Mouse (Mus musculus) intestine, postnatal 0 days (tissue): Measurements from ENCODE around the gene Tecpr2. TPM values are rescaled to one million over a fixed set of nuclear protein-coding genes. Genes with fewer than 3 reads are reported as not detected.

Source experiments
- ATAC-seq: fragments of 200-750 bp; cut with Nextera tagmentation; 2 replicates; pipeline ENCODE4 v1.8.0; 2017; ENCODE audit warnings: mild to moderate bottlenecking, moderate TSS enrichment, moderate library complexity
- H3K27ac ChIP-seq: fragments of 300-500 bp; sonication (generic); 2 replicates; pipeline ENCODE4 v1.5.1; 2014; ENCODE audit warnings: mild to moderate bottlenecking, low read depth, low read length, moderate library complexity
- H3K27me3 ChIP-seq: fragments of 300-500 bp; sonication (generic); replicated peaks from 2 replicates; pipeline ENCODE4 v1.6.1; 2014; ENCODE audit warnings: low read length, mixed read lengths; ENCODE audit not compliant: control insufficient read depth, insufficient read depth
- H3K36me3 ChIP-seq: fragments of 300-500 bp; sonication (generic); 2 replicates; pipeline ENCODE4 v1.6.1; 2014; ENCODE audit warnings: mild to moderate bottlenecking, moderate library complexity; ENCODE audit not compliant: control insufficient read depth, insufficient read depth
- H3K4me1 ChIP-seq: fragments of 300-500 bp; sonication (generic); replicated peaks from 2 replicates; pipeline ENCODE4 v1.6.1; 2014; ENCODE audit warnings: antibody characterized with exemption, low read length, mixed read lengths; ENCODE audit not compliant: control insufficient read depth, insufficient read depth
- H3K4me2 ChIP-seq: fragments of 300-500 bp; sonication (generic); replicated peaks from 2 replicates; pipeline ENCODE4 v1.6.1; 2014; ENCODE audit warnings: low read depth, mild to moderate bottlenecking, moderate library complexity
- H3K4me3 ChIP-seq: fragments of 300-500 bp; sonication (generic); 2 replicates; pipeline ENCODE4 v1.5.1; 2014; ENCODE audit warnings: low read depth, low read length
- H3K9ac ChIP-seq: fragments of 300-500 bp; sonication (generic); 2 replicates; pipeline ENCODE4 v1.6.1; 2014; ENCODE audit warnings: mild to moderate bottlenecking, low read depth, low read length
- H3K9me3 ChIP-seq: fragments of 300-500 bp; sonication (generic); 2 replicates; pipeline ENCODE4 v1.6.1; 2016; ENCODE audit warnings: mixed run types; ENCODE audit not compliant: control insufficient read depth
- CTCF ChIP-seq: sonication (generic); IDR thresholded peaks from 2 replicates; pipeline ENCODE4 v1.5.1; 2016; ENCODE audit warnings: low read depth, mild to moderate bottlenecking, control low read depth, antibody characterized with exemption, moderate library complexity
- WGBS: fragments of 180-500 bp; shearing (Covaris S2); extraction: QIAGEN DNeasy Blood & Tissue Kit; methylation state at CpG from one replicate; pipeline ENCODE4 v1.1.7; 2014; 5-methylcytosine and 5-hydroxymethylcytosine counted together
- polyA plus RNA-seq: library from polyadenylated mRNA; unstranded; fragments of >200 nt; fragmentation: Nextera tagmentation; extraction: Ambion mirVana; gene quantifications from 2 replicates; pipeline ENCODE4 v1.2.1, GENCODE M21; 2015

Gene Tecpr2
- polyA plus RNA-seq, 1 experiment from 2014 or later: 1.3 TPM

- no peaks in the 10 kb centered on the region for H3K4me1 ChIP-seq
- H3K9me3 ChIP-seq: no peaks in the 10 kb centered on the region
- H3K4me3 ChIP-seq: no peak overlapping the region
- no peaks in the 10 kb centered on the region for H3K27me3 ChIP-seq
- no peaks in the 10 kb centered on the region for H3K36me3 ChIP-seq
- ATAC-seq: no peak
- 97% methylated on average over 2 of the region's 2 CpGs for WGBS
- no peak overlapping the region for H3K9ac ChIP-seq
- no peak overlapping the region for H3K27ac ChIP-seq
- no peak overlapping the region for H3K4me2 ChIP-seq
- TF ChIP-seq CTCF: no peak
Measured at GRCm38 (mm10) chr12:111019086-111019485, 130.0 kb downstream of the Tecpr2 start.

GRCm38 (mm10) chr12:111021138-111021537, 132.1 kb downstream of the Tecpr2 start:
- Histone ChIP-seq H3K27ac (no peak overlapping the region), H3K4me1 (no peaks in the 10 kb centered on the region), H3K27me3 (no peaks in the 10 kb centered on the region), H3K36me3 (no peaks in the 10 kb centered on the region), H3K4me2 (no peak overlapping the region), H3K9ac (no peak overlapping the region), H3K9me3 (no peaks in the 10 kb centered on the region), H3K4me3 (no peak overlapping the region)
- ATAC-seq: no peak
- WGBS: 52% methylated on average over 1 of the region's 1 CpGs
- no peak for TF ChIP-seq CTCF

GRCm38 (mm10) chr12:111021577-111021976, 132.5 kb downstream of the Tecpr2 start:
- Histone ChIP-seq H3K27me3 (no peaks in the 10 kb centered on the region), H3K4me2 (no peak overlapping the region), H3K27ac (no peak overlapping the region), H3K9ac (no peak overlapping the region), H3K4me3 (no peak overlapping the region), H3K4me1 (no peaks in the 10 kb centered on the region), H3K9me3 (no peaks in the 10 kb centered on the region), H3K36me3 (no peaks in the 10 kb centered on the region)
- no peak for TF ChIP-seq CTCF
- WGBS: 45% methylated on average over 3 of the region's 3 CpGs
- no peak for ATAC-seq

Other genes with a start within 250 kb of the Tecpr2 start
- gene 1700001K19Rik, start 206.6 kb upstream of the Tecpr2 start, polyA plus RNA-seq: not detected in 2 replicates
- 269 and 296 TPM in 2 replicates for gene Hsp90aa1, start 186.5 kb upstream of the Tecpr2 start, polyA plus RNA-seq
- 12.3 and 14.7 TPM in 2 replicates for gene Wdr20, start 151.3 kb upstream of the Tecpr2 start, polyA plus RNA-seq
- 0.80 and 0.85 TPM in 2 replicates for gene Mok, start 48.3 kb upstream of the Tecpr2 start, polyA plus RNA-seq
- 1.6 and 2.3 TPM in 2 replicates for gene Zfp839, start 39.0 kb upstream of the Tecpr2 start, polyA plus RNA-seq
- gene Cinp, start 119 bp upstream of the Tecpr2 start, polyA plus RNA-seq: 30.5 and 31.0 TPM in 2 replicates
- gene Ankrd9, start 89.8 kb downstream of the Tecpr2 start, polyA plus RNA-seq: 76.3 and 80.0 TPM in 2 replicates
- 7.0 and 7.9 TPM in 2 replicates for gene Rcor1, start 150.1 kb downstream of the Tecpr2 start, polyA plus RNA-seq